Mouse (Mus musculus): ENCODE data around the gene Donson. TPM values are rescaled to one million over a fixed set of nuclear protein-coding genes. Genes with fewer than 3 reads are reported as not detected.

The Donson gene
- total and polyA plus RNA-seq, 3 experiments: 51.9 to 63.9 (median 62.5) TPM

DNA sequence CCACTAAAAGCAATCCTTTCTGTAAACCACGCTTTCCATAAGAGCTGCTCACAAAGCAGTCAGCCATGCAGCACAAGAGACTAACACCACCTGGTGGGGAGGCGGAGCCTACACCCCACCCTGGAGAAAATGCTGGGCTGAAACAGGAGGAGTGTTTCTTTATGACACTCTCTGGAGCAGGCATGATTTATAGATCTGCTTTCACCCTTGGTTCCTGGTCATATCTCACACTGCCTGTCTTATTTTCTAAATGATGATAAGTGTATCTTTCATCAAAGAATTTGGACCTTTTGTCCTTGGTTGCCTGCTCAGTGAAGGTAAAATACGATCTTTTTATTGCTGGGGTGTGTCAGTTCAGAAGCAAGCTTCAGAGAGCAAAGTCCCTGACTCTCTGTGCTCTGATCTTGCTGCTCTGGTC is 14.2 kb upstream of the Donson start:
- Histone ChIP-seq H3K9me3 (replicated peaks; ENCODE audit: low read length) (peaks cover 5% of the 10 kb centered on the region), H3K79me2 (replicated peaks; ENCODE audit: control insufficient read depth, extremely low read depth, insufficient read depth, poor library complexity, severe bottlenecking) (no peaks in the 10 kb centered on the region), H3K4me3 (replicated peaks in 1 of 3; ENCODE audit: low read depth in 2 of 3, low read length in 2 of 3, poor library complexity in 1 of 3) (no peak overlapping the region), H3K27ac (ENCODE audit: insufficient read depth, low read depth) (no peak overlapping the region), H3K9ac (ENCODE audit: insufficient read depth, low read depth) (no peak overlapping the region), H3K36me3 (replicated peaks in 1 of 2; ENCODE audit: control insufficient read depth in 1 of 2, insufficient read depth in 1 of 2, low read length in 1 of 2) (peaks cover 77 to 91% of the 10 kb centered on the region in 2 experiments), H3K27me3 (replicated peaks) (no peaks in the 10 kb centered on the region), H3K4me1 (ENCODE audit: control insufficient read depth in 1 of 2, insufficient read depth in 2 of 2) (peaks cover 0 to 14% of the 10 kb centered on the region in 2 experiments; a peak in 1 of 4 replicates), H3K4me2 (ENCODE audit: insufficient read depth, low read depth, poor library complexity, severe bottlenecking) (no peak overlapping the region)
- in situ Hi-C loops (cut with MboI; ENCODE audit: low pct_ligation_motif_present, low pct_unique_long_range_greater_than_20kb, low sequenced_read_pairs): loop anchor here (25.0 kb wide), 1 partner anchor 585 kb away; the partner anchor contains the start of gene Kcne2
- dilution Hi-C loops (cut with MboI; ENCODE audit: extremely low pct_ligation_motif_present, extremely low pct_unique_long_range_greater_than_20kb, low sequenced_read_pairs): no loop called here
- no peak for DNase-seq (ENCODE audit: extremely low read depth)
- TF ChIP-seq ELF1 (IDR thresholded peaks at IDR 0.05; ENCODE audit: low read depth, low read length) (no peak), TBP (conservative IDR thresholded peaks at IDR 0.05; ENCODE audit: low read depth, low read length) (no peak), JUND (conservative IDR thresholded peaks at IDR 0.05; ENCODE audit: low read depth, low read length) (no peak)

GRCm38 (mm10) chr16:91701908-91702307 is 13.3 kb upstream of the Donson start:
- dilution Hi-C loops (cut with MboI; ENCODE audit: extremely low pct_ligation_motif_present, extremely low pct_unique_long_range_greater_than_20kb, low sequenced_read_pairs) (no loop called here), in situ Hi-C loops (cut with MboI; ENCODE audit: low pct_ligation_motif_present, low pct_unique_long_range_greater_than_20kb, low sequenced_read_pairs) (loop anchor here (25.0 kb wide), 1 partner anchor 585 kb away; the partner anchor contains the start of gene Kcne2)
- Histone ChIP-seq H3K79me2 (replicated peaks; ENCODE audit: control insufficient read depth, extremely low read depth, insufficient read depth, poor library complexity, severe bottlenecking) (no peaks in the 10 kb centered on the region), H3K27ac (ENCODE audit: insufficient read depth, low read depth) (no peak overlapping the region), H3K4me1 (ENCODE audit: control insufficient read depth in 1 of 2, insufficient read depth in 2 of 2) (peaks cover 0 to 14% of the 10 kb centered on the region in 2 experiments; a peak in 1 of 4 replicates), H3K9me3 (replicated peaks; ENCODE audit: low read length) (peaks cover 5% of the 10 kb centered on the region), H3K9ac (ENCODE audit: insufficient read depth, low read depth) (no peak overlapping the region), H3K36me3 (replicated peaks in 1 of 2; ENCODE audit: control insufficient read depth in 1 of 2, insufficient read depth in 1 of 2, low read length in 1 of 2) (peaks cover 75 to 90% of the 10 kb centered on the region in 2 experiments), H3K4me2 (ENCODE audit: insufficient read depth, low read depth, poor library complexity, severe bottlenecking) (no peak overlapping the region), H3K27me3 (replicated peaks) (no peaks in the 10 kb centered on the region), H3K4me3 (replicated peaks in 1 of 3; ENCODE audit: low read depth in 2 of 3, low read length in 2 of 3, poor library complexity in 1 of 3) (no peak overlapping the region)
- DNase-seq (ENCODE audit: extremely low read depth): no peak
- TF ChIP-seq GABPA (IDR thresholded peaks at IDR 0.05; ENCODE audit: insufficient replicate concordance, low read depth, low read length) (no peak), MAX (IDR thresholded peaks at IDR 0.05; ENCODE audit: low read length) (no peak), PAX5 (IDR thresholded peaks at IDR 0.05; ENCODE audit: low read length) (no peak), ZMIZ1 (IDR thresholded peaks at IDR 0.05; ENCODE audit: low read depth, low read length) (no peak), MEF2A (IDR thresholded peaks at IDR 0.05; ENCODE audit: borderline replicate concordance, low read depth, low read length) (no peak), MXI1 (IDR thresholded peaks at IDR 0.05; ENCODE audit: low read depth, low read length) (no peak), E2F4 (IDR thresholded peaks at IDR 0.05; ENCODE audit: insufficient replicate concordance, low read depth, low read length) (no peak), RAD21 (IDR thresholded peaks at IDR 0.05; ENCODE audit: low read depth, low read length) (no peak), IRF4 (IDR thresholded peaks at IDR 0.05; ENCODE audit: low read depth, low read length) (no peak), TBP (conservative IDR thresholded peaks at IDR 0.05; ENCODE audit: low read depth, low read length) (no peak), TCF12 (IDR thresholded peaks at IDR 0.05; ENCODE audit: low read depth, low read length) (no peak), USF1 (IDR thresholded peaks at IDR 0.05; ENCODE audit: low read depth, low read length) (no peak)

Measured in CH12.LX (cell line).